28 mouse cellular contexts compared by ENCODE assay signal in genomic region chrX:73400951-73401350, GRCm38 (mm10). TPM values are rescaled to one million over a fixed set of nuclear protein-coding genes. Genes with fewer than 3 reads are reported as not detected.
"Had no signal": no experiment of that assay in that cellular context is flagged by ENCODE, and none has a peak within 500 bp of the region (broad histone marks: within the 10 kb centered on the region; RNA-seq: fewer than 3 reads in every experiment).

No protein-coding gene starts in this region.

- DNase-seq: lung, adult 18-20 months; lung, postnatal 14 days; lung, postnatal 36 days; retina, postnatal 1 day; right cerebral cortex, adult 18-20 months; right cerebral cortex, postnatal 25 days; thymus, adult 18-20 months; thymus, postnatal 14 days; thymus, postnatal 36 days had no signal

- H3K27me3 ChIP-seq: lung, embryonic 15.5 days; midbrain, embryonic 13.5 days; midbrain, embryonic 15.5 days; neural tube, embryonic 12.5 days; stomach, embryonic 15.5 days had no signal

- H3K36me3 ChIP-seq: lung, embryonic 15.5 days; midbrain, embryonic 13.5 days; midbrain, embryonic 15.5 days; neural tube, embryonic 12.5 days; stomach, embryonic 15.5 days had no signal

- H3K27ac ChIP-seq: liver, embryonic 14.5 days; lung, embryonic 15.5 days; macrophage; midbrain, embryonic 13.5 days; midbrain, embryonic 15.5 days; neural tube, embryonic 12.5 days; stomach, embryonic 15.5 days; stomach, postnatal 0 days had no signal

- H3K4me1 ChIP-seq: lung, embryonic 15.5 days; midbrain, embryonic 13.5 days; midbrain, embryonic 15.5 days; neural tube, embryonic 12.5 days; stomach, embryonic 15.5 days had no signal

- H3K4me3 ChIP-seq: lung, embryonic 15.5 days; megakaryocyte, embryonic 14.5 days; midbrain, embryonic 13.5 days; midbrain, embryonic 15.5 days; neural tube, embryonic 12.5 days; stomach, embryonic 15.5 days had no signal

RNA-seq across cellular contexts. Expression of gene Gm18336, which starts 2.4 kb away (rescaled TPM):
- total RNA-seq: megakaryocyte progenitor cell, adult 5-6 weeks; midbrain, postnatal 0 days; monocyte, adult 5-6 weeks; neutrophil, adult 5-6 weeks had no signal
- polyA plus RNA-seq: liver, embryonic 14.5 days; liver, embryonic 16.5 days; lung, embryonic 15.5 days; lung, postnatal 0 days; macrophage; midbrain, embryonic 11.5 days; midbrain, embryonic 13.5 days; midbrain, embryonic 15.5 days; neural tube, embryonic 12.5 days; neural tube, embryonic 14.5 days; spleen, adult 2 months; stomach, embryonic 15.5 days; stomach, postnatal 0 days; thymus, postnatal 0 days had no signal

RNA-seq across cellular contexts. Expression of gene Zfp92, which starts 9.9 kb away (rescaled TPM):
- total RNA-seq: megakaryocyte progenitor cell, adult 5-6 weeks; monocyte, adult 5-6 weeks; neutrophil, adult 5-6 weeks had no signal
- polyA plus RNA-seq: liver, embryonic 16.5 days; macrophage; spleen, adult 2 months; thymus, postnatal 0 days had no signal

RNA-seq across cellular contexts. Expression of gene Trex2, which starts 34.2 kb away (rescaled TPM):
- total RNA-seq: megakaryocyte progenitor cell, adult 5-6 weeks; monocyte, adult 5-6 weeks; neutrophil, adult 5-6 weeks had no signal
- polyA plus RNA-seq: liver, embryonic 14.5 days; liver, embryonic 16.5 days; lung, embryonic 15.5 days; macrophage; midbrain, embryonic 11.5 days; midbrain, embryonic 13.5 days; midbrain, embryonic 15.5 days; midbrain, postnatal 0 days; neural tube, embryonic 12.5 days; neural tube, embryonic 14.5 days; spleen, adult 2 months had no signal
